Mouse (Mus musculus): Measurements from ENCODE around the gene Acer1. TPM values are rescaled to one million over a fixed set of nuclear protein-coding genes. Genes with fewer than 3 reads are reported as not detected.

The Acer1 gene
- polyA plus RNA-seq, 1 experiment from 2014 or later = not detected

GRCm38 (mm10) chr17:56990115-56990746 lies 8.3 kb upstream of the Acer1 start, which contains the start of gene Clpp:
Clpp (plus strand) TSS chr17:56990305.
- ATAC-seq (ENCODE audit: low FRiP score) (peak; percentile 97), DNase-seq (ENCODE audit: low spot score) (peak; percentile 96)
- Histone ChIP-seq H3K4me1 (replicated peaks; ENCODE audit: control insufficient read depth, insufficient read depth, low read length) (peaks cover 10% of the 10 kb centered on the region), H3K36me3 (replicated peaks; ENCODE audit: control insufficient read depth, insufficient read depth) (peaks cover 31% of the 10 kb centered on the region), H3K9ac (peak within 1 kb of the TSS; percentile 80), H3K4me2 (replicated peaks) (peak within 1 kb of the TSS; percentile 66), H3K27me3 (ENCODE audit: control insufficient read depth, insufficient read depth, low read length) (no peaks in the 10 kb centered on the region), H3K27ac (peak within 1 kb of the TSS; percentile 79), H3K9me3 (ENCODE audit: control insufficient read depth, low read length) (no peaks in the 10 kb centered on the region), H3K4me3 (replicated peaks; ENCODE audit: low read length) (peak within 1 kb of the TSS; percentile 78)
- under 1% methylated on average over 52 of the region's 52 CpGs for WGBS

- peaks cover 10% of the 10 kb centered on the region for H3K4me1 ChIP-seq (replicated peaks; ENCODE audit: control insufficient read depth, insufficient read depth, low read length)
- peak overlapping the region; percentile 78 for H3K4me3 ChIP-seq (replicated peaks; ENCODE audit: low read length)
- ATAC-seq (ENCODE audit: low FRiP score) (peak; percentile 92), DNase-seq (ENCODE audit: low spot score) (peak; percentile 83)
- peaks cover 25% of the 10 kb centered on the region for H3K36me3 ChIP-seq (replicated peaks; ENCODE audit: control insufficient read depth, insufficient read depth)
- peak overlapping the region; percentile 66 for H3K4me2 ChIP-seq (replicated peaks)
- no peaks in the 10 kb centered on the region for H3K27me3 ChIP-seq (ENCODE audit: control insufficient read depth, insufficient read depth, low read length)
- H3K27ac ChIP-seq = peak overlapping the region; percentile 79
- peak overlapping the region; percentile 80 for H3K9ac ChIP-seq
- H3K9me3 ChIP-seq (ENCODE audit: control insufficient read depth, low read length) = no peaks in the 10 kb centered on the region
- 4% methylated on average over 25 of the region's 25 CpGs for WGBS
Observed at GRCm38 (mm10) chr17:56989467-56990114, 7.7 kb upstream of the Acer1 start.

- no peaks in the 10 kb centered on the region for H3K9me3 ChIP-seq (ENCODE audit: control insufficient read depth, low read length)
- H3K4me1 ChIP-seq (replicated peaks; ENCODE audit: control insufficient read depth, insufficient read depth, low read length) = peaks cover 10% of the 10 kb centered on the region
- 69% methylated on average over 7 of the region's 7 CpGs for WGBS
- H3K9ac ChIP-seq = peak overlapping the region; percentile 80
- peaks cover 19% of the 10 kb centered on the region for H3K36me3 ChIP-seq (replicated peaks; ENCODE audit: control insufficient read depth, insufficient read depth)
- no peak for ATAC-seq (ENCODE audit: low FRiP score)
- peak overlapping the region; percentile 78 for H3K4me3 ChIP-seq (replicated peaks; ENCODE audit: low read length)
- no peaks in the 10 kb centered on the region for H3K27me3 ChIP-seq (ENCODE audit: control insufficient read depth, insufficient read depth, low read length)
- peak overlapping the region; percentile 79 for H3K27ac ChIP-seq
- H3K4me2 ChIP-seq (replicated peaks) = peak overlapping the region; percentile 66
- no peak for DNase-seq (ENCODE audit: low spot score)
Observed at GRCm38 (mm10) chr17:56988921-56989430, 7.0 kb upstream of the Acer1 start.

GRCm38 (mm10) chr17:56988441-56988840 lies 6.5 kb upstream of the Acer1 start:
- H3K27ac ChIP-seq = no peak overlapping the region
- peaks cover 10% of the 10 kb centered on the region for H3K4me1 ChIP-seq (replicated peaks; ENCODE audit: control insufficient read depth, insufficient read depth, low read length)
- H3K9me3 ChIP-seq (ENCODE audit: control insufficient read depth, low read length) = no peaks in the 10 kb centered on the region
- ATAC-seq (ENCODE audit: low FRiP score) (no peak), DNase-seq (ENCODE audit: low spot score) (no peak)
- no peak overlapping the region for H3K4me3 ChIP-seq (replicated peaks; ENCODE audit: low read length)
- WGBS = 85% methylated on average over 7 of the region's 7 CpGs
- H3K36me3 ChIP-seq (replicated peaks; ENCODE audit: control insufficient read depth, insufficient read depth) = peaks cover 13% of the 10 kb centered on the region
- no peak overlapping the region for H3K9ac ChIP-seq
- no peak overlapping the region for H3K4me2 ChIP-seq (replicated peaks)
- no peaks in the 10 kb centered on the region for H3K27me3 ChIP-seq (ENCODE audit: control insufficient read depth, insufficient read depth, low read length)

- Histone ChIP-seq H3K4me1 (replicated peaks; ENCODE audit: control insufficient read depth, insufficient read depth, low read length) (peaks cover 6% of the 10 kb centered on the region), H3K36me3 (replicated peaks; ENCODE audit: control insufficient read depth, insufficient read depth) (no peaks in the 10 kb centered on the region), H3K9ac (no peak overlapping the region), H3K9me3 (ENCODE audit: control insufficient read depth, low read length) (no peaks in the 10 kb centered on the region), H3K27ac (no peak overlapping the region), H3K27me3 (ENCODE audit: control insufficient read depth, insufficient read depth, low read length) (no peaks in the 10 kb centered on the region), H3K4me2 (replicated peaks) (no peak overlapping the region), H3K4me3 (replicated peaks; ENCODE audit: low read length) (no peak overlapping the region)
- DNase-seq (ENCODE audit: low spot score) (no peak), ATAC-seq (ENCODE audit: low FRiP score) (no peak)
- WGBS = 85% methylated on average over 3 of the region's 3 CpGs
Observed at GRCm38 (mm10) chr17:56986105-56986805, 4.3 kb upstream of the Acer1 start.

- no peaks in the 10 kb centered on the region for H3K9me3 ChIP-seq (ENCODE audit: control insufficient read depth, low read length)
- H3K27ac ChIP-seq = no peak overlapping the region
- H3K9ac ChIP-seq = no peak overlapping the region
- H3K27me3 ChIP-seq (ENCODE audit: control insufficient read depth, insufficient read depth, low read length) = no peaks in the 10 kb centered on the region
- H3K4me3 ChIP-seq (replicated peaks; ENCODE audit: low read length) = no peak overlapping the region
- ATAC-seq (ENCODE audit: low FRiP score) = no peak
- DNase-seq (ENCODE audit: low spot score) = no peak
- H3K36me3 ChIP-seq (replicated peaks; ENCODE audit: control insufficient read depth, insufficient read depth) = no peaks in the 10 kb centered on the region
- no peak overlapping the region for H3K4me2 ChIP-seq (replicated peaks)
- WGBS = 84% methylated on average over 3 of the region's 3 CpGs
- H3K4me1 ChIP-seq (replicated peaks; ENCODE audit: control insufficient read depth, insufficient read depth, low read length) = no peaks in the 10 kb centered on the region
Observed at GRCm38 (mm10) chr17:56985656-56986055, 3.7 kb upstream of the Acer1 start.

- H3K27me3 ChIP-seq (ENCODE audit: control insufficient read depth, insufficient read depth, low read length) = no peaks in the 10 kb centered on the region
- H3K4me1 ChIP-seq (replicated peaks; ENCODE audit: control insufficient read depth, insufficient read depth, low read length) = no peaks in the 10 kb centered on the region
- H3K27ac ChIP-seq = no peak overlapping the region
- H3K9me3 ChIP-seq (ENCODE audit: control insufficient read depth, low read length) = no peaks in the 10 kb centered on the region
- no peak overlapping the region for H3K4me2 ChIP-seq (replicated peaks)
- ATAC-seq (ENCODE audit: low FRiP score) (no peak), DNase-seq (ENCODE audit: low spot score) (no peak)
- 86% methylated on average over 9 of the region's 9 CpGs for WGBS
- no peak overlapping the region for H3K9ac ChIP-seq
- no peaks in the 10 kb centered on the region for H3K36me3 ChIP-seq (replicated peaks; ENCODE audit: control insufficient read depth, insufficient read depth)
- no peak overlapping the region for H3K4me3 ChIP-seq (replicated peaks; ENCODE audit: low read length)
Observed at GRCm38 (mm10) chr17:56984886-56985285, 3.0 kb upstream of the Acer1 start.

- no peak for ATAC-seq (ENCODE audit: low FRiP score)
Observed at GRCm38 (mm10) chr17:56981049-56981448, 877 bp downstream of the Acer1 start.

GRCm38 (mm10) chr17:56979524-56979923 lies 2.4 kb downstream of the Acer1 start:
- H3K9me3 ChIP-seq (ENCODE audit: control insufficient read depth, low read length) = no peaks in the 10 kb centered on the region
- no peaks in the 10 kb centered on the region for H3K27me3 ChIP-seq (ENCODE audit: control insufficient read depth, insufficient read depth, low read length)
- no peak overlapping the region for H3K4me3 ChIP-seq (replicated peaks; ENCODE audit: low read length)
- H3K4me2 ChIP-seq (replicated peaks) = no peak overlapping the region
- H3K9ac ChIP-seq = no peak overlapping the region
- no peaks in the 10 kb centered on the region for H3K36me3 ChIP-seq (replicated peaks; ENCODE audit: control insufficient read depth, insufficient read depth)
- H3K27ac ChIP-seq = no peak overlapping the region
- 40% methylated on average over 7 of the region's 8 CpGs for WGBS
- DNase-seq (ENCODE audit: low spot score) (no peak), ATAC-seq (ENCODE audit: low FRiP score) (no peak)
- H3K4me1 ChIP-seq (replicated peaks; ENCODE audit: control insufficient read depth, insufficient read depth, low read length) = no peaks in the 10 kb centered on the region

More at GRCm38 (mm10) chr17:56981049-56981448, 877 bp downstream of the Acer1 start:
- no peaks in the 10 kb centered on the region for H3K4me1 ChIP-seq (replicated peaks; ENCODE audit: control insufficient read depth, insufficient read depth, low read length)
- H3K4me2 ChIP-seq (replicated peaks) = no peak overlapping the region
- H3K36me3 ChIP-seq (replicated peaks; ENCODE audit: control insufficient read depth, insufficient read depth) = no peaks in the 10 kb centered on the region
- no peak overlapping the region for H3K4me3 ChIP-seq (replicated peaks; ENCODE audit: low read length)
- H3K27me3 ChIP-seq (ENCODE audit: control insufficient read depth, insufficient read depth, low read length) = no peaks in the 10 kb centered on the region
- 87% methylated on average over 7 of the region's 7 CpGs for WGBS
- H3K9ac ChIP-seq = no peak overlapping the region
- DNase-seq (ENCODE audit: low spot score) = no peak
- H3K9me3 ChIP-seq (ENCODE audit: control insufficient read depth, low read length) = no peaks in the 10 kb centered on the region
- H3K27ac ChIP-seq = no peak overlapping the region
